Mouse (Mus musculus) spleen, adult 2 months (tissue): ENCODE results near the gene Hspa1a.

ENCODE experiments used
- CTCF ChIP-seq: fragments of 200-500 bp; IDR thresholded peaks from 2 replicates; pipeline ENCODE4 v1.5.1; 2011; ENCODE audit warnings: mild to moderate bottlenecking, inconsistent platforms; ENCODE audit not compliant: insufficient read depth, insufficient read length, insufficient replicate concordance; ENCODE audit errors: extremely low read depth
- POLR2A ChIP-seq: fragments of 200-500 bp; IDR thresholded peaks from 2 replicates; pipeline ENCODE4 v1.6.1; 2011; ENCODE audit warnings: low read depth, low read length, inconsistent platforms

GRCm38 (mm10) chr17:34952378-34953040, 19.4 kb downstream of the Hspa1a start:
- TF ChIP-seq CTCF (peak; percentile 29; the same call in 1 of the 2 replicates), POLR2A (peak; percentile 74)
